Mouse (Mus musculus) limb, embryonic 14.5 days (tissue): ENCODE data around the gene Stx5a. TPM values are rescaled to one million over a fixed set of nuclear protein-coding genes. Genes with fewer than 3 reads are reported as not detected.

Experiments used
- ATAC-seq: fragments of 200-750 bp; cut with Nextera tagmentation; 2 replicates; pipeline ENCODE4 v1.8.0; 2017; ENCODE audit warnings: low read depth, moderate number of reproducible peaks, moderate TSS enrichment; ENCODE audit not compliant: low FRiP score
- DNase-seq: peaks from one replicate; pipeline ENCODE4 v3.0.0-alpha.2; 2015; ENCODE audit warnings: low spot score
- H3K27ac ChIP-seq: fragments of 300-500 bp; sonication (generic); replicated peaks from 2 replicates; pipeline ENCODE4 v1.5.1; 2014; ENCODE audit warnings: low read depth, mild to moderate bottlenecking, low read length, moderate library complexity, mixed read lengths
- H3K27me3 ChIP-seq: fragments of 300-500 bp; sonication (generic); 2 replicates; pipeline ENCODE4 v1.6.1; 2014; ENCODE audit warnings: low read length, mixed read lengths; ENCODE audit not compliant: control insufficient read depth, insufficient read depth
- H3K36me3 ChIP-seq: fragments of 300-500 bp; sonication (generic); 2 replicates; pipeline ENCODE4 v1.6.1; 2014; ENCODE audit warnings: mild to moderate bottlenecking, low read length, moderate library complexity, mixed read lengths; ENCODE audit not compliant: control insufficient read depth, insufficient read depth
- H3K4me1 ChIP-seq: fragments of 300-500 bp; sonication (generic); 2 replicates; pipeline ENCODE4 v1.6.1; 2014; ENCODE audit warnings: antibody characterized with exemption, low read length, mixed read lengths; ENCODE audit not compliant: control insufficient read depth, insufficient read depth
- H3K4me2 ChIP-seq: fragments of 300-500 bp; sonication (generic); replicated peaks from 2 replicates; pipeline ENCODE4 v1.6.1; 2014; ENCODE audit warnings: low read depth, mild to moderate bottlenecking, low read length, moderate library complexity; ENCODE audit not compliant: severe bottlenecking
- H3K4me3 ChIP-seq: fragments of 300-500 bp; sonication (generic); replicated peaks from 2 replicates; pipeline ENCODE4 v1.5.1; 2014; ENCODE audit warnings: low read length
- H3K9ac ChIP-seq: fragments of 300-500 bp; sonication (generic); 2 replicates; pipeline ENCODE4 v1.6.1; 2014; ENCODE audit warnings: mild to moderate bottlenecking, low read depth, low read length, moderate library complexity; ENCODE audit not compliant: severe bottlenecking
- H3K9me3 ChIP-seq: fragments of 300-500 bp; sonication (generic); 2 replicates; pipeline ENCODE4 v1.6.1; 2016; ENCODE audit warnings: low read length; ENCODE audit not compliant: control insufficient read depth
- POLR2A ChIP-seq: fragments of 200-500 bp; IDR thresholded peaks from 2 replicates; pipeline ENCODE4 v1.8.0; 2012; ENCODE audit warnings: inconsistent platforms, mild to moderate bottlenecking, moderate library complexity, borderline replicate concordance; ENCODE audit not compliant: insufficient read depth, insufficient read length; ENCODE audit errors: extremely low read depth
- WGBS: fragments of 180-500 bp; shearing (Covaris S2); extraction: QIAGEN DNeasy Blood & Tissue Kit; methylation state at CpG from one replicate; pipeline ENCODE4 v1.1.7; 2014; 5-methylcytosine and 5-hydroxymethylcytosine counted together
- polyA plus RNA-seq, 2 experiments: library from polyadenylated mRNA; depleted of rRNA in 1 of 2; stranded (reverse) in 1 of 2; unstranded in 1 of 2; fragments of >200 nt; fragmentation: Nextera tagmentation in 1 of 2; extraction: Ambion mirVana in 1 of 2; gene quantifications; 2 replicates each; pipeline versions ENCODE4 v1.2.1 to v1.2.3; 2012 to 2014

Stx5a gene
- polyA plus RNA-seq, 2 experiments, result 161 to 188 TPM

- H3K27ac ChIP-seq, result no peak overlapping the region
- no peak overlapping the region for H3K9ac ChIP-seq
- WGBS, result 52% methylated on average over 2 of the region's 2 CpGs
- ATAC-seq (no peak), DNase-seq (peak; percentile 75)
- H3K4me2 ChIP-seq, result no peak overlapping the region
- peaks cover 28% of the 10 kb centered on the region for H3K4me1 ChIP-seq
- H3K9me3 ChIP-seq, result no peaks in the 10 kb centered on the region
- no peak overlapping the region for H3K4me3 ChIP-seq
- H3K27me3 ChIP-seq, result no peaks in the 10 kb centered on the region
- TF ChIP-seq POLR2A, result no peak
- H3K36me3 ChIP-seq, result peaks cover 62% of the 10 kb centered on the region
These were observed 31.2 kb upstream of the Stx5a start for GRCm38 (mm10) chr19:8710057-8710456.

DNA sequence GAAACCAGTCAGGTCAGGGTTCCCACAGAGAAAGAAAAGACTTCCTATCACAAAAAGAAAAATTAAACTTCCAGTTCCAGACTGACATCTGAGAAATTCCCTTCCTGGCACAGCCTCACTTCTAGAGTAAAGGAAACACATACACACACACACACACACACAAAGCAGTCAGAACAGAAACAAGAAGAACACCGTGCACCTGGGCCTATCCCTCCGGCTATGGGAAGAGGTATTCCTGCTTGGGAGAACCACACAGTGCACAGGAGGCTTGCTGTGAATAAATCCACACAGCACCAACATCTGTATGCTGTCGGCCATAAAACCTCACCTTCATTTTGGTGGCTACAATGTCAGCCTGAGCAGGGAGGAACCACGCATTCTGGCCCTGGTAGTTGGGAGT lies 29.7 kb upstream of the Stx5a start:
- no peak for TF ChIP-seq POLR2A
- H3K36me3 ChIP-seq, result peaks cover 58% of the 10 kb centered on the region
- H3K4me2 ChIP-seq, result peak overlapping the region; percentile 68
- H3K27ac ChIP-seq, result peak overlapping the region; percentile 53
- H3K9me3 ChIP-seq, result no peaks in the 10 kb centered on the region
- H3K4me3 ChIP-seq, result peak overlapping the region; percentile 90
- 45% methylated on average over 4 of the region's 4 CpGs for WGBS
- H3K9ac ChIP-seq, result peak overlapping the region; percentile 91; the same call in 1 of the 2 replicates
- H3K27me3 ChIP-seq, result no peaks in the 10 kb centered on the region
- DNase-seq (no peak), ATAC-seq (no peak)
- peaks cover 28% of the 10 kb centered on the region for H3K4me1 ChIP-seq

GRCm38 (mm10) chr19:8711949-8712869 lies 29.0 kb upstream of the Stx5a start:
- Histone ChIP-seq H3K4me2 (peak overlapping the region; percentile 68), H3K36me3 (peaks cover 51% of the 10 kb centered on the region), H3K4me1 (peaks cover 28% of the 10 kb centered on the region), H3K9me3 (no peaks in the 10 kb centered on the region), H3K4me3 (peak overlapping the region; percentile 90), H3K27ac (peak overlapping the region; percentile 90), H3K27me3 (no peaks in the 10 kb centered on the region), H3K9ac (peak overlapping the region; percentile 91)
- WGBS, result 49% methylated on average over 10 of the region's 10 CpGs
- TF ChIP-seq POLR2A, result no peak
- ATAC-seq, result no peak
- no peak for DNase-seq

DNA sequence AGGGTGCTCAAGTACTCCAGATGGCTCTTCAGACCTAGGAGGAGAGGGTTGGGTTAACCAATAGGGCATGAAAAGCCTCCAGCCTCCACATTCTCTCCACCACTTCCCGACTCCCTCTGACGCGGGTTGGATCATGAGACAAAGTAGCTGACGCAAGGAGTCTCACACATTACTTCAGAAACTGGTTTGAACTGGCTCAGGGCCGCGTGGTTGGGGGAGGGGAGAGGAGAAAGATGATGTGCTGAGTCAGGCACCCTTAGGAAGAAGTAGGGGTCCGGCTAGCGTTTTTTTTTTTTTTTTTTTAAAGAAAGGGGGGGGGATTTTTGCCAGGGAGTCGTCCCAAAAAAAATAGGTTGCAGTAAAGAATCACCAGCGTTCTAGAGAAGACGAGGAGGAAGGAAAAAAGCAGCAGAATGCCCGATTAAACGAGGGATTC lies 28.3 kb upstream of the Stx5a start:
- peaks cover 28% of the 10 kb centered on the region for H3K4me1 ChIP-seq
- under 1% methylated on average over 13 of the region's 13 CpGs for WGBS
- H3K9me3 ChIP-seq, result no peaks in the 10 kb centered on the region
- peak overlapping the region; percentile 91 for H3K9ac ChIP-seq
- H3K4me3 ChIP-seq, result peak overlapping the region; percentile 90
- ATAC-seq (peak; percentile 74), DNase-seq (peak; percentile 82)
- peaks cover 44% of the 10 kb centered on the region for H3K36me3 ChIP-seq
- H3K4me2 ChIP-seq, result peak overlapping the region; percentile 68
- TF ChIP-seq POLR2A, result no peak
- H3K27me3 ChIP-seq, result no peaks in the 10 kb centered on the region
- H3K27ac ChIP-seq, result peak overlapping the region; percentile 90

- peaks cover 28% of the 10 kb centered on the region for H3K4me1 ChIP-seq
- H3K36me3 ChIP-seq, result peaks cover 39% of the 10 kb centered on the region
- no peaks in the 10 kb centered on the region for H3K27me3 ChIP-seq
- WGBS, result 2% methylated on average over 48 of the region's 51 CpGs
- H3K9me3 ChIP-seq, result no peaks in the 10 kb centered on the region
- peak overlapping the region; percentile 68 for H3K4me2 ChIP-seq
- H3K9ac ChIP-seq, result peak overlapping the region; percentile 91
- DNase-seq (peak; percentile 89), ATAC-seq (peak; percentile 89)
- H3K4me3 ChIP-seq, result peak overlapping the region; percentile 90
- peak; percentile 94; the same call in 1 of the 2 replicates for TF ChIP-seq POLR2A
- peak overlapping the region; percentile 90 for H3K27ac ChIP-seq
These were observed 27.8 kb upstream of the Stx5a start for GRCm38 (mm10) chr19:8713306-8713996.
